Mouse (Mus musculus) lung, adult 2 months (tissue): ENCODE data around the gene Rfx2.

ENCODE experiments used
- CTCF ChIP-seq: fragments of 200-500 bp; IDR thresholded peaks from 2 replicates; pipeline ENCODE4 v1.5.1; 2011; ENCODE audit warnings: mild to moderate bottlenecking, low read length, control low read depth; ENCODE audit not compliant: insufficient read depth
- POLR2A ChIP-seq: fragments of 200-500 bp; IDR thresholded peaks from 2 replicates; pipeline ENCODE4 v1.6.1; 2011; ENCODE audit warnings: low read depth, mild to moderate bottlenecking, control low read depth, low read length, borderline replicate concordance; ENCODE audit errors: extremely low read depth

DNA sequence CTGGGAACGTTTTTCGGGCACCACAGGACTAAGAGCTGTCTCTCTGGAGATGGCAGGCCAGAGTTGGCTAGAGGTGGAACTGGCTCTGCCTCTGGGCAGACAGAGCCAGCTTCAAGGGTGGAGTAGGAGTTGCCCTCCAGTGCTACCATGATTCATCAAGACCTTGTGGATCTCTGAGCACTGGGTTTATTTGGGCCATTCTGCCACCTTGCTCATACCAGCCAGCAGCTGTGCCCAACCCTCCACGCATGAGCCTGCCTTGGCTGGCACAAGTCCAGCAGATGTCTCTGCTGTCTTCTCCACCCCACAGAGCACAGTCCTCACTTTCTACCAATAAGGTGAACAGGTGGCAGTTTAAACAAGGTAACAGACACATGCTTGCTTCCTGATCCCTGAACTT, 41.9 kb downstream of the Rfx2 start:
- TF ChIP-seq POLR2A (no peak), CTCF (no peak)
